Mouse (Mus musculus) hindbrain, embryonic 13.5 days (tissue): ENCODE data around the gene Nomo1. TPM values are rescaled to one million over a fixed set of nuclear protein-coding genes. Genes with fewer than 3 reads are reported as not detected.

ENCODE experiments used
- ATAC-seq: fragments of 200-750 bp; cut with Nextera tagmentation; 2 replicates; pipeline ENCODE4 v1.8.0; 2017; ENCODE audit warnings: moderate TSS enrichment; ENCODE audit not compliant: low FRiP score
- H3K27ac ChIP-seq: fragments of 300-500 bp; sonication (generic); 2 replicates; pipeline ENCODE4 v1.5.1; 2015; ENCODE audit warnings: inconsistent platforms, mild to moderate bottlenecking, moderate library complexity
- H3K27me3 ChIP-seq: fragments of 300-500 bp; sonication (generic); 2 replicates; pipeline ENCODE4 v1.6.1; 2015; ENCODE audit warnings: mild to moderate bottlenecking, inconsistent platforms
- H3K36me3 ChIP-seq: fragments of 300-500 bp; sonication (generic); 2 replicates; pipeline ENCODE4 v1.6.1; 2015; ENCODE audit warnings: mild to moderate bottlenecking, inconsistent platforms
- H3K4me1 ChIP-seq: fragments of 300-500 bp; sonication (generic); replicated peaks from 2 replicates; pipeline ENCODE4 v1.6.1; 2015; ENCODE audit warnings: inconsistent platforms
- H3K4me2 ChIP-seq: fragments of 300-500 bp; sonication (generic); 2 replicates; pipeline ENCODE4 v1.6.1; 2015; ENCODE audit warnings: inconsistent platforms, mild to moderate bottlenecking, moderate library complexity
- H3K4me3 ChIP-seq: fragments of 300-500 bp; sonication (generic); 2 replicates; pipeline ENCODE4 v1.5.1; 2015; ENCODE audit warnings: mild to moderate bottlenecking, inconsistent platforms
- H3K9ac ChIP-seq: fragments of 300-500 bp; sonication (generic); 2 replicates; pipeline ENCODE4 v1.6.1; 2015; ENCODE audit warnings: mild to moderate bottlenecking, inconsistent platforms
- H3K9me3 ChIP-seq: fragments of 300-500 bp; sonication (generic); 2 replicates; pipeline ENCODE4 v1.6.1; 2016; ENCODE audit warnings: inconsistent platforms
- WGBS: fragments of 180-500 bp; shearing (Covaris S2); methylation state at CpG from one replicate; pipeline ENCODE4 v1.1.7; 2015; 5-methylcytosine and 5-hydroxymethylcytosine counted together
- polyA plus RNA-seq: library from polyadenylated mRNA; unstranded; fragments of >200 nt; fragmentation: Nextera tagmentation; extraction: Ambion mirVana; gene quantifications from 2 replicates; pipeline ENCODE4 v1.2.1, GENCODE M21; 2015

The Nomo1 gene
- polyA plus RNA-seq, 1 experiment from 2014 or later = 37.2 TPM

- ATAC-seq = no peak
- Histone ChIP-seq H3K4me1 (peaks cover 14% of the 10 kb centered on the region; the same call in 1 of the 2 replicates), H3K36me3 (peaks cover 23% of the 10 kb centered on the region), H3K9me3 (peaks cover 11% of the 10 kb centered on the region), H3K4me2 (no peak overlapping the region), H3K4me3 (no peak overlapping the region), H3K27ac (no peak overlapping the region), H3K27me3 (peaks cover 1% of the 10 kb centered on the region; the same call in 1 of the 2 replicates), H3K9ac (no peak overlapping the region)
- 93% methylated on average over 6 of the region's 6 CpGs for WGBS
These were observed 54.7 kb downstream of the Nomo1 start for GRCm38 (mm10) chr7:46088241-46088640.

- Histone ChIP-seq H3K4me2 (no peak overlapping the region), H3K4me1 (peaks cover 19% of the 10 kb centered on the region), H3K4me3 (no peak overlapping the region), H3K9me3 (peaks cover 11% of the 10 kb centered on the region), H3K27ac (no peak overlapping the region), H3K9ac (no peak overlapping the region), H3K27me3 (peaks cover 19% of the 10 kb centered on the region), H3K36me3 (no peaks in the 10 kb centered on the region)
- no peak for ATAC-seq
- 15% methylated on average over 8 of the region's 8 CpGs for WGBS
These were observed 59.3 kb downstream of the Nomo1 start for GRCm38 (mm10) chr7:46092803-46093202.

GRCm38 (mm10) chr7:46096136-46096535, 62.6 kb downstream of the Nomo1 start:
- Histone ChIP-seq H3K9me3 (no peaks in the 10 kb centered on the region), H3K36me3 (no peaks in the 10 kb centered on the region), H3K4me2 (no peak overlapping the region), H3K4me3 (no peak overlapping the region), H3K9ac (no peak overlapping the region), H3K27me3 (peaks cover 28% of the 10 kb centered on the region), H3K4me1 (peaks cover 35% of the 10 kb centered on the region), H3K27ac (no peak overlapping the region)
- 2% methylated on average over 4 of the region's 4 CpGs for WGBS
- ATAC-seq = no peak; the same call in 1 of the 2 replicates

GRCm38 (mm10) chr7:46097319-46097783, 63.9 kb downstream of the Nomo1 start:
- WGBS = 85% methylated on average over 4 of the region's 4 CpGs
- no peak for ATAC-seq

GRCm38 (mm10) chr7:46098221-46098918, 64.9 kb downstream of the Nomo1 start:
- peak overlapping the region; percentile 15; the same call in 1 of the 2 replicates for H3K4me2 ChIP-seq
- no peak for ATAC-seq
- H3K4me3 ChIP-seq = no peak overlapping the region
- H3K4me1 ChIP-seq = peaks cover 36% of the 10 kb centered on the region
- H3K27ac ChIP-seq = no peak overlapping the region
- peaks cover 25% of the 10 kb centered on the region for H3K27me3 ChIP-seq
- H3K9ac ChIP-seq = peak overlapping the region; percentile 49; the same call in 1 of the 2 replicates
- H3K9me3 ChIP-seq = no peaks in the 10 kb centered on the region
- no peaks in the 10 kb centered on the region for H3K36me3 ChIP-seq
- WGBS = 81% methylated on average over 19 of the region's 19 CpGs

More at GRCm38 (mm10) chr7:46097319-46097783, 63.9 kb downstream of the Nomo1 start:
- H3K9ac ChIP-seq = peak overlapping the region; percentile 39; the same call in 1 of the 2 replicates
- H3K9me3 ChIP-seq = no peaks in the 10 kb centered on the region
- H3K36me3 ChIP-seq = no peaks in the 10 kb centered on the region
- peaks cover 35% of the 10 kb centered on the region for H3K4me1 ChIP-seq
- H3K27me3 ChIP-seq = peaks cover 28% of the 10 kb centered on the region
- peak overlapping the region; percentile 15; the same call in 1 of the 2 replicates for H3K4me2 ChIP-seq
- H3K4me3 ChIP-seq = no peak overlapping the region
- H3K27ac ChIP-seq = no peak overlapping the region

GRCm38 (mm10) chr7:46098919-46099286, 65.4 kb downstream of the Nomo1 start:
- H3K9me3 ChIP-seq = no peaks in the 10 kb centered on the region
- no peak for ATAC-seq
- peaks cover 41% of the 10 kb centered on the region for H3K4me1 ChIP-seq
- no peak overlapping the region for H3K27ac ChIP-seq
- WGBS = 97% methylated on average over 19 of the region's 19 CpGs
- H3K9ac ChIP-seq = no peak overlapping the region
- H3K4me3 ChIP-seq = no peak overlapping the region
- H3K27me3 ChIP-seq = peaks cover 22% of the 10 kb centered on the region
- no peaks in the 10 kb centered on the region for H3K36me3 ChIP-seq
- H3K4me2 ChIP-seq = no peak overlapping the region

- H3K9ac ChIP-seq = peak overlapping the region; percentile 84; the same call in 1 of the 2 replicates
- peak; percentile 3; the same call in 1 of the 2 replicates for ATAC-seq
- 83% methylated on average over 13 of the region's 13 CpGs for WGBS
- H3K27me3 ChIP-seq = peaks cover 21% of the 10 kb centered on the region
- H3K4me3 ChIP-seq = peak overlapping the region; percentile 59
- H3K4me2 ChIP-seq = peak overlapping the region; percentile 72
- no peaks in the 10 kb centered on the region for H3K9me3 ChIP-seq
- peaks cover 47% of the 10 kb centered on the region for H3K4me1 ChIP-seq
- no peaks in the 10 kb centered on the region for H3K36me3 ChIP-seq
- no peak overlapping the region for H3K27ac ChIP-seq
These were observed 66.2 kb downstream of the Nomo1 start for GRCm38 (mm10) chr7:46099682-46100081.

- Histone ChIP-seq H3K9me3 (no peaks in the 10 kb centered on the region), H3K4me1 (peaks cover 49% of the 10 kb centered on the region), H3K36me3 (no peaks in the 10 kb centered on the region), H3K4me3 (peak within 1 kb of the TSS; percentile 59), H3K27me3 (peaks cover 12% of the 10 kb centered on the region), H3K27ac (no peak within 1 kb of the TSS), H3K4me2 (peak within 1 kb of the TSS; percentile 72), H3K9ac (peak within 1 kb of the TSS; percentile 84)
- peak; percentile 77 for ATAC-seq
- WGBS = under 1% methylated on average over 34 of the region's 34 CpGs
These were observed 67.1 kb downstream of the Nomo1 start, which contains the start of gene Kcnj11 for GRCm38 (mm10) chr7:46100563-46100962. Kcnj11 (minus strand) TSS chr7:46100764.

- peak overlapping the region; percentile 71 for H3K27ac ChIP-seq
- no peaks in the 10 kb centered on the region for H3K9me3 ChIP-seq
- H3K9ac ChIP-seq = no peak overlapping the region
- WGBS = 55% methylated on average over 8 of the region's 8 CpGs
- H3K4me2 ChIP-seq = no peak overlapping the region
- ATAC-seq = no peak
- no peak overlapping the region for H3K4me3 ChIP-seq
- H3K27me3 ChIP-seq = peaks cover 11% of the 10 kb centered on the region; the same call in 1 of the 2 replicates
- H3K4me1 ChIP-seq = peaks cover 34% of the 10 kb centered on the region
- no peaks in the 10 kb centered on the region for H3K36me3 ChIP-seq
These were observed 69.6 kb downstream of the Nomo1 start for GRCm38 (mm10) chr7:46103075-46103591.

- H3K9ac ChIP-seq = no peak overlapping the region
- H3K4me1 ChIP-seq = peaks cover 29% of the 10 kb centered on the region
- no peak overlapping the region for H3K4me2 ChIP-seq
- H3K4me3 ChIP-seq = no peak overlapping the region
- H3K27me3 ChIP-seq = peaks cover 11% of the 10 kb centered on the region; the same call in 1 of the 2 replicates
- peak overlapping the region; percentile 67 for H3K27ac ChIP-seq
- WGBS = 86% methylated on average over 8 of the region's 8 CpGs
- H3K9me3 ChIP-seq = no peaks in the 10 kb centered on the region
- no peak for ATAC-seq
- no peaks in the 10 kb centered on the region for H3K36me3 ChIP-seq
These were observed 70.3 kb downstream of the Nomo1 start for GRCm38 (mm10) chr7:46103771-46104170.

- no peak overlapping the region for H3K4me3 ChIP-seq
- H3K36me3 ChIP-seq = no peaks in the 10 kb centered on the region
These were observed 70.9 kb downstream of the Nomo1 start for GRCm38 (mm10) chr7:46104256-46104915.

GRCm38 (mm10) chr7:46105484-46105883, 72.0 kb downstream of the Nomo1 start:
- Histone ChIP-seq H3K9ac (no peak overlapping the region; the same call in 1 of the 2 replicates), H3K27me3 (peaks cover 3% of the 10 kb centered on the region; the same call in 1 of the 2 replicates), H3K9me3 (no peaks in the 10 kb centered on the region), H3K27ac (no peak overlapping the region), H3K4me2 (no peak overlapping the region), H3K36me3 (no peaks in the 10 kb centered on the region), H3K4me1 (peaks cover 22% of the 10 kb centered on the region), H3K4me3 (no peak overlapping the region)
- WGBS = 94% methylated on average over 7 of the region's 7 CpGs
- no peak for ATAC-seq

More at GRCm38 (mm10) chr7:46104256-46104915, 70.9 kb downstream of the Nomo1 start:
- Histone ChIP-seq H3K4me1 (peaks cover 29% of the 10 kb centered on the region), H3K9ac (no peak overlapping the region), H3K4me2 (no peak overlapping the region), H3K27me3 (peaks cover 7% of the 10 kb centered on the region; the same call in 1 of the 2 replicates), H3K9me3 (no peaks in the 10 kb centered on the region), H3K27ac (peak overlapping the region; percentile 67)
- ATAC-seq = no peak
- WGBS = 73% methylated on average over 27 of the region's 27 CpGs
